ENCODE assay signal across 7 mouse cellular contexts in the genomic region with DNA sequence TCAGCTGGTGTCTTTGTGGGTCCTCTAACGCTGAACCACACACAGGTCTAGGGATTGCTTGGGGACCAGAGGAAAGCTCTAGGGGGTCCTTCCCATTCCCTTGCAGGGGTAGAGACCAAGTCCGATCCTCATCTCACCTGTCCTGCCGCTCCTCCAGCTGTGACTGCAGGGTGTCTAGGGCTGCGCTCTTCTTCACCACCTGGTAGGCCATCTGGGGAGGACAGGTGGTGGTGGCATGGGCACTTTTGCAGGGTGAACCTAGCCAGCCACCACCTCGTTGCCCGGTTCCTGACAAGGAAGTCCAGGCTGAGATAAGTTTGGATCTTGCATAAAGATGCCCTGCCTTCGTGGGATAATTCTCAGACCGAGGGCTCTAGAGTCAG. TPM values are rescaled to one million over a fixed set of nuclear protein-coding genes. Genes with fewer than 3 reads are reported as not detected.
DNase-seq lines count a peak whose midpoint lies in the region; ATAC-seq and TF ChIP-seq lines count a peak whose summit lies in the region.

No protein-coding gene starts in this region.

- peak overlapping the region; percentile 61 for H3K4me2 ChIP-seq in forebrain, embryonic 15.5 days (replicated peaks)
- peak overlapping the region; percentile 51 for H3K4me2 ChIP-seq in liver, embryonic 14.5 days (ENCODE audit: low read depth)

- H3K36me3 ChIP-seq in E14TG2a.4 (ENCODE audit: insufficient read depth, low read length) (no peaks in the 10 kb centered on the region), ES-Bruce4 (ENCODE audit: control insufficient read depth, insufficient read depth, low read length, poor library complexity, severe bottlenecking) (no peaks in the 10 kb centered on the region)
- no peaks in the 10 kb centered on the region for H3K36me3 ChIP-seq in forebrain, embryonic 15.5 days
- no peaks in the 10 kb centered on the region for H3K36me3 ChIP-seq in liver, embryonic 14.5 days (replicated peaks; ENCODE audit: control insufficient read depth, insufficient read depth, low read depth)

- WGBS in forebrain, embryonic 15.5 days = 21% methylated on average over 8 of the region's 8 CpGs
- 38% methylated on average over 8 of the region's 8 CpGs for WGBS in liver, embryonic 14.5 days (ENCODE audit: insufficient replicate concordance)

- no peak for TF ChIP-seq POLR2A in ES-Bruce4 (IDR thresholded peaks at IDR 0.05; ENCODE audit: insufficient read depth, low read length)

- peak overlapping the region; percentile 24; the same call in 1 of the 2 replicates for H3K9ac ChIP-seq in ES-Bruce4 (ENCODE audit: low read depth, poor library complexity, severe bottlenecking)
- peak overlapping the region; percentile 66 for H3K9ac ChIP-seq in forebrain, embryonic 15.5 days (replicated peaks)
- H3K9ac ChIP-seq in liver, embryonic 14.5 days (replicated peaks) = no peak overlapping the region

- ATAC-seq in forebrain, embryonic 15.5 days (replicated peaks) = no peak
- ATAC-seq in liver, embryonic 14.5 days (ENCODE audit: insufficient read depth) = no peak

- peak overlapping the region; percentile 17; the same call in 1 of the 2 replicates for H3K4me3 ChIP-seq in E14TG2a.4 (replicated peaks; ENCODE audit: low read length)
- peak overlapping the region; percentile 58 for H3K4me3 ChIP-seq in ES-Bruce4 (ENCODE audit: low read depth, low read length)
- peak overlapping the region; percentile 40 for H3K4me3 ChIP-seq in forebrain, embryonic 15.5 days
- H3K4me3 ChIP-seq in liver, embryonic 14.5 days (ENCODE audit: insufficient read depth in 1 of 2, low read depth in 2 of 2, low read length in 2 of 2) = no peak overlapping the region

- no peak for TF ChIP-seq EP300 in ES-Bruce4 (IDR thresholded peaks at IDR 0.05; ENCODE audit: insufficient read depth, low read depth, low read length)
- no peak for TF ChIP-seq EP300 in liver, embryonic 14.5 days (IDR thresholded peaks at IDR 0.05; ENCODE audit: low read depth)

- no peak overlapping the region for H3K27ac ChIP-seq in ES-Bruce4 (ENCODE audit: insufficient read depth, low read length)
- H3K27ac ChIP-seq in forebrain, embryonic 15.5 days (replicated peaks) = peak overlapping the region; percentile 77
- H3K27ac ChIP-seq in liver, embryonic 14.5 days = no peak overlapping the region

- H3K4me1 ChIP-seq in E14TG2a.4 (replicated peaks; ENCODE audit: low read depth, low read length) = peaks cover 28% of the 10 kb centered on the region
- H3K4me1 ChIP-seq in ES-Bruce4 (ENCODE audit: control insufficient read depth, insufficient read depth, low read length) = peaks cover 3% of the 10 kb centered on the region
- peaks cover 17% of the 10 kb centered on the region for H3K4me1 ChIP-seq in forebrain, embryonic 15.5 days
- H3K4me1 ChIP-seq in liver, embryonic 14.5 days (replicated peaks; ENCODE audit: control insufficient read depth in 2 of 2, insufficient read depth in 2 of 2, low read length in 1 of 2) = peaks cover 0 to 6% of the 10 kb centered on the region in 2 experiments; a peak in 1 of 4 replicates

- no peak for DNase-seq in liver, embryonic 14.5 days (ENCODE audit: low read depth in 3 of 3, low spot score in 3 of 3)
- DNase-seq in thymus, postnatal 36 days = no peak
- DNase-seq in right cerebral cortex, postnatal 25 days = no peak
- DNase-seq in layer of hippocampus, adult 18-20 months (ENCODE audit: low spot score in 2 of 2) = no peak

- no peak for TF ChIP-seq CTCF in E14TG2a.4 (conservative IDR thresholded peaks at IDR 0.05; ENCODE audit: low read length)
- no peak for TF ChIP-seq CTCF in ES-Bruce4 (IDR thresholded peaks at IDR 0.05; ENCODE audit: low read depth, low read length)
- no peak for TF ChIP-seq CTCF in liver, embryonic 14.5 days (IDR thresholded peaks at IDR 0.05; ENCODE audit: low read depth)

- H3K9me3 ChIP-seq in E14TG2a.4 (ENCODE audit: low read length) (peaks cover 13% of the 10 kb centered on the region), ES-Bruce4 (replicated peaks; ENCODE audit: control insufficient read depth, insufficient read depth, low read length, poor library complexity, severe bottlenecking) (no peaks in the 10 kb centered on the region)
- H3K9me3 ChIP-seq in forebrain, embryonic 15.5 days = no peaks in the 10 kb centered on the region
- H3K9me3 ChIP-seq in liver, embryonic 14.5 days (ENCODE audit: control insufficient read depth, low read length) = no peaks in the 10 kb centered on the region

- H3K27me3 ChIP-seq in E14TG2a.4 (ENCODE audit: insufficient read depth, low read length) = peaks cover 61% of the 10 kb centered on the region
- H3K27me3 ChIP-seq in ES-Bruce4 (ENCODE audit: control insufficient read depth, insufficient read depth, low read length, poor library complexity, severe bottlenecking) = no peaks in the 10 kb centered on the region
- H3K27me3 ChIP-seq in forebrain, embryonic 15.5 days = peaks cover 22% of the 10 kb centered on the region; the same call in 1 of the 2 replicates
- peaks cover 9% of the 10 kb centered on the region for H3K27me3 ChIP-seq in liver, embryonic 14.5 days (ENCODE audit: control insufficient read depth, insufficient read depth, low read length)

RNA-seq across cellular contexts. Expression of a gene that starts 5.0 kb away (rescaled TPM):
- 23.4 and 25.8 TPM in 2 replicates for polyA plus RNA-seq in ES-Bruce4 (2011; ENCODE audit: insufficient read depth, insufficient read length, low read depth, missing spikeins)
- polyA plus RNA-seq in forebrain, embryonic 15.5 days (2015; fragmentation: Nextera tagmentation; extraction: Ambion mirVana) = 23.4 and 23.7 TPM in 2 replicates
- 3.1 and 3.5 TPM in 2 replicates for polyA plus RNA-seq in liver, embryonic 14.5 days (2012; rRNA removed)
- polyA plus RNA-seq in liver, embryonic 14.5 days (2014; fragmentation: Nextera tagmentation; extraction: Ambion mirVana) = 1.3 and 1.8 TPM in 2 replicates
- total RNA-seq in layer of hippocampus, adult 18-20 months (2021) = 10 to 100 TPM; 39.4 to 39.6 TPM

RNA-seq across cellular contexts. Expression of a gene that starts 19.9 kb away (rescaled TPM):
- polyA plus RNA-seq in ES-Bruce4 (2011; ENCODE audit: insufficient read depth, insufficient read length, low read depth, missing spikeins) = 54.3 and 58.2 TPM in 2 replicates
- polyA plus RNA-seq in forebrain, embryonic 15.5 days (2015; fragmentation: Nextera tagmentation; extraction: Ambion mirVana) = 5.8 and 8.0 TPM in 2 replicates
- polyA plus RNA-seq in liver, embryonic 14.5 days (2012; rRNA removed) = 71.0 and 71.8 TPM in 2 replicates
- polyA plus RNA-seq in liver, embryonic 14.5 days (2014; fragmentation: Nextera tagmentation; extraction: Ambion mirVana) = 98.2 and 102 TPM in 2 replicates
- 10 to 100 TPM; 26.2 to 29.7 TPM for total RNA-seq in layer of hippocampus, adult 18-20 months (2021)

RNA-seq across cellular contexts. Expression of a gene that starts 50.9 kb away (rescaled TPM):
- 28.2 and 31.5 TPM in 2 replicates for polyA plus RNA-seq in ES-Bruce4 (2011; ENCODE audit: insufficient read depth, insufficient read length, low read depth, missing spikeins)
- 6.0 and 7.0 TPM in 2 replicates for polyA plus RNA-seq in forebrain, embryonic 15.5 days (2015; fragmentation: Nextera tagmentation; extraction: Ambion mirVana)
- polyA plus RNA-seq in liver, embryonic 14.5 days (2012; rRNA removed) = 13.3 and 13.7 TPM in 2 replicates
- 12.9 and 13.9 TPM in 2 replicates for polyA plus RNA-seq in liver, embryonic 14.5 days (2014; fragmentation: Nextera tagmentation; extraction: Ambion mirVana)
- 10 to 100 TPM; 15.4 to 18.0 TPM for total RNA-seq in layer of hippocampus, adult 18-20 months (2021)

Comparison
In these comparisons a context has a peak if more than half of its experiments do, and no peak if none do; other contexts are left out.
1. H3K4me3 ChIP-seq: peak in E14TG2a.4 (single experiment), ES-Bruce4 (single experiment) and forebrain, embryonic 15.5 days (single experiment); none in liver, embryonic 14.5 days (0 of 2).